Mouse (Mus musculus) lung, adult 10 weeks (tissue): ENCODE results near the gene Arhgap4. TPM values are rescaled to one million over a fixed set of nuclear protein-coding genes. Genes with fewer than 3 reads are reported as not detected.

Experiments
- polyA plus RNA-seq: library from polyadenylated mRNA; stranded (reverse); fragments of 350-450 nt; fragmentation: Illumina TruSeq; extraction: RNeasy Lipid Tissue Mini Kit (QIAGEN cat#74804); gene quantifications from one replicate; pipeline ENCODE4 v1.2.3, GENCODE M21; 2014; ENCODE audit warnings: low read depth, low replicate concordance; ENCODE audit not compliant: insufficient read depth

Arhgap4 gene
- polyA plus RNA-seq = 9.8 TPM

DNA sequence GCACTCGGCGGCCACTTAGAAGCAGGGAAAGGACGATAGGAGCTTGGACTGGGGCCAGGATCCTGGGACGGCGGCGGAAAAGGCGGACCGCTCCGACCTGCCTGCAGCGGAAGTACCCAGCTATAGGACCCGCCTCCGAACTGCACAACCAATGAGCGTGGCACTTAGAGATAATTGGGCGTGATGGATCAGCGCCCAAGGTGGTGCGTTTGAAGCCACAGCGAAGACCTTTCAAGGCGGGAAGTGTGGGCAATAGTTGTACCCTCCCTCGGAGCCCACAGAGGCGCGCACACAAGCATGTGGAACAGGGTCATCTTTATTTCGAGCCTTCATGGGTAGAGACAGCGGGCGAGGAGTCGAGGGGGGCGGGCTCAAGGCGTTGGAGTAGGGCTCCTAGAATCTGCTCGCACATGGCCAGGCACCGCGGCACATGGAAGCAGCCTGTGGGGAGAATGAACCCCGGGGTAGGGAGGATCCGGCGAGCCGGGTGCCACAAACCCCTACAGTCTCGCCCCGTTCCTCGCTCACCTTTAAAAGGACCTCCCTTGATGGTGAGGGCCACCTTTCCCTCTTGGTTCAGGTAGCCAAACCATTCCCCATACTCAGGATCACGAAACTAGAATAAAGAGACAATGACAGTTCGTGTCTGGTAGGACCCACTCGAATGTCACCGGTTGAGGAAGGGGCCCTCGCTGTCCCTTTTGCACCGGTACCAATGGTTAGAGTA lies at the start of gene Arhgap4, which contains the start of gene Naa10:
TSS of gene Arhgap4 (minus strand) at position 48 of the 727 bp plus-strand sequence.
TSS of gene Naa10 (minus strand) at position 122 of the 727 bp plus-strand sequence.

DNA sequence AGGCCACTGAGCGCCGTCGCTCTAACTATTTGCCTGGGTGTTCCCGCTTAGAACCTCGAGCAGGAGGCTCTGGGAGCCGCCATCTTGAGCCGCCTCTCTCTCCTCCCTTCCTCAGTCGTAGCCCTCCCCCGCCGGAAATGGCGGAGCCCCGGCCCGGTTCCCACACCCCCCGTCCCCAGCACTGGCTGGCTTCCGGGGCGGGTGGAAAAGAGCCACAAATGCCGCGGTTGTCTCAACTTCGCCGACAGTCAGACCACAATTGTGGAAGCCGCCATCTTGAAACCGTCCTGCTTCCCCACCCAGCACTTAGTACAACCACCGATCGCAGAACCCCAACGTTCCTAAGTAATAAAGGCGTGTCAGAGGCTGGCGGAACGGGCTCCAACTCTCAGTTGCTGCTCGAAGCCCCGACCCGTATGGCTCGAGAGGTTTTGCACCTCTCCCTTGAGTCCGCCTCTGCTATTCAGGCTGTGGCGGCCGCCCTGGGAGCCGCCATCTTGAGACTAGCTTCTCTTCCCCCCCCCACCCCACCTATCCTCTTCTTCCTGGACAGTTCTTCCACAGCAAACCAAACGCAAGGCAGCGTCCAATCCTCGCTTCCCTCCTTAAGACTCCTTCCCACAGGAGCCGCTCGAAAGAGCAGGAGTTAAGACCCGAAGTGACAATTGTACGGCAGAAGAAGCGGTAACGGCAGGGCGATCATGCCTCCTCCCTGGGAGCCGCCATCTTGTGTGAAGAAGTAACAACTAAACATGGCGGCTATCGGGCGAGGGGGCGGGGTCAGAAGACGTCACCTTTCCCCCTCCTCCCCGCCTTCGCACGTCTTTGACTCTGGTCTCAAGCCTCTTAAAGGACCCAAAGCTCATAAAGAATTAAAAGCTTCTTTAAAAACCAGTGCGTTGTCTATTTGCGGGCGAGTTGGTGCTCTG lies 44.8 kb upstream of the Arhgap4 start, which contains the start of gene Hcfc1:
TSS of gene Hcfc1 (minus strand) at position 110 of the 929 bp plus-strand sequence.

DNA sequence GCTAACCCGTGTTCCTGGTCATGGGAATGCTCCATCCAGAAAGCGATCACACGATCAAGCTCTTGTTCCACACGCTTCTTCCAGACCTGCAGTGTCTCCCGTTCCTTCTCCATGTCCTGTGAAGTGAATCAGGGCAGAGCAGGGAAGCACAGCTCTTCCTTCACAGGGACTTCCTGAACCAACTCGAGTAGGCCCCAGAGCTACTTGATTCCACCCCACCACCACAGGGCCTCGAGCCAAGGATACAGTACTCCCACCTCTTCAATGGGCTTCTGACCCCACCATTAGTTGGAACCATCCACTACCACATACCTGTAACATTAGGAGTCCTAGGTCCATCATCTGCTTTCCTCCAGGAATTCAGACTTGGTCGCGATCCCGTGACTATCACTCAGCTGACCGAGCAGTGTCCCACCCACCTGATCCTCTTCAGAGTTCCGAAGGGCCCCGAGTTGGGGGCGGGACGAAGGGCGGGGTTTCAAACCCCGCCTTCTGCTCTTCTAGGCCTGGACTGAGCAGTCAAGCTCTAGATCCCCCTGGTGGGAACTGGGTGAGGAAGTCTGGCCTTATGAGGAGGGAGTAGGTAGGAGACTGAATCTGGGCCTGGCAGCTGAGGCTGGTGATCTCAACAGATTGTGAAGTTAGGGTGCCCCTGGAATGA lies 8.9 kb upstream of the Arhgap4 start, which contains the start of gene Renbp:
TSS of gene Renbp (minus strand) at position 449 of the 661 bp plus-strand sequence.

DNA sequence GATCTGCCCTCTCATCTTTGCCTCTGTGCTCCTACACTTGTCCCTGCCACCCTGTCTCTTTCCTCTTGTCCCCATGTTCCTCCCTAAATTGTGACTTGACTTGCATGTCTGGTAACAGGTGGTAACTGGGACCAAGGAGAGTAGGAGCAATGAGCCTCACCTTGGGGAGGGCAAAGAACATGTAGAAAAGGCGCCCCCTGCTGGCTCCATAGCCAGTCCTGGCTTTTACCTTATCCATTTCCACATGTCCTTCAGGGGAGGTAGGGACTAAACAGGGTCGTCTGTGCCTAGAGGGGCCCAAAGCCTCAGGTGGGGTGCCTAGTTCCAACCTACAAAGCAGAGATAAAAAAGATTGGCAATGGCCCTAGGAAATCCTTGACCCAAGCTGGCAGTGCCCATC lies 26.0 kb downstream of the Arhgap4 start, which contains the start of gene L1cam:
TSS of gene L1cam (minus strand) at position 387 of the 400 bp plus-strand sequence.

DNA sequence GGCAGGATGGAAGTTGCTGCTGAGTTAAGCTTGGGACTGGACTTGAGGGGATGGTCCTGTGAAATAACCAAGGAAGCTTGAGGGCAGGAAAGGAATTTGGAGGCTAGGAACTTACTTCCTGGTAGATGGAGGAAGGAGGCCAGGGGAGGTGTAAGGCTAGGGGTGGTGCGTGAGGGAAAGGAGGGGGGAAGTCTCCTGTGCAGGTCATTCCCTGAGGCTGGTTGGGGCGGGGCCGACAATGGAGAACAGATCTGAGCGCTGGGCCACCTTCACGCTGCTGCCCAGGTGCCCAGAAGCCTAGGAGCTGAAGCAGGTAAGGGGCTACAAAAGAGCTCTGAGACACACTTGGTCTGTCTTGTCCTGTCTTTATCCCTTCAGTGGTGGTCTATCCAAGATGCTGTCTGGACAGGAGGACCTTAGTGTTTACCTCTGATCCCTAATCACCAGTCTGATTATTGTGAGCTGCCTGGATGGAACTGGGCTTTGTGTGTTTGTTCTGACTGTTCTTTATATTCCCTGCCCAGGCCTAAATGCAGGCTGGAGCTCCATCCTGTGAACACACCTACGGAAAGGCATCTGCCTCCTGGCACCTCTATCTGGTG lies 30.0 kb downstream of the Arhgap4 start, which contains the start of gene Avpr2:
TSS of gene Avpr2 (plus strand) at position 552 of the 602 bp plus-strand sequence.

Other genes with a start within 250 kb of the Arhgap4 start
- gene Slc6a8, start 248.7 kb downstream of the Arhgap4 start, polyA plus RNA-seq = 19.4 TPM
- 172 TPM for gene Bcap31, start 205.7 kb downstream of the Arhgap4 start, polyA plus RNA-seq
- gene Abcd1, start 205.3 kb downstream of the Arhgap4 start, polyA plus RNA-seq = 14.5 TPM
- gene Plxnb3, start 164.8 kb downstream of the Arhgap4 start, polyA plus RNA-seq = 0.24 TPM
- 4.3 TPM for gene Srpk3, start 147.5 kb downstream of the Arhgap4 start, polyA plus RNA-seq
- 82.6 TPM for gene Idh3g, start 135.0 kb downstream of the Arhgap4 start, polyA plus RNA-seq
- 161 TPM for gene Ssr4, start 134.8 kb downstream of the Arhgap4 start, polyA plus RNA-seq
- 2.1 TPM for gene Pdzd4, start 96.9 kb downstream of the Arhgap4 start, polyA plus RNA-seq
- gene Avpr2, start 29.8 kb downstream of the Arhgap4 start, polyA plus RNA-seq = not detected
- 1.7 TPM for gene L1cam, start 25.8 kb downstream of the Arhgap4 start, polyA plus RNA-seq
- 48.4 TPM for gene Naa10, start 74 bp upstream of the Arhgap4 start, polyA plus RNA-seq
- 38.7 TPM for gene Renbp, start 9.0 kb upstream of the Arhgap4 start, polyA plus RNA-seq
- 18.8 TPM for gene Hcfc1, start 44.5 kb upstream of the Arhgap4 start, polyA plus RNA-seq
- 25.9 TPM for gene Irak1, start 102.0 kb upstream of the Arhgap4 start, polyA plus RNA-seq
- not detected for gene Opn1mw, start 205.6 kb upstream of the Arhgap4 start, polyA plus RNA-seq
- 9.3 TPM for gene Mecp2, start 213.5 kb upstream of the Arhgap4 start, polyA plus RNA-seq
- not detected for gene Tex28, start 246.0 kb upstream of the Arhgap4 start, polyA plus RNA-seq